Mouse (Mus musculus): ENCODE measurements around the gene Gcfc2.

Gene Gcfc2

DNA sequence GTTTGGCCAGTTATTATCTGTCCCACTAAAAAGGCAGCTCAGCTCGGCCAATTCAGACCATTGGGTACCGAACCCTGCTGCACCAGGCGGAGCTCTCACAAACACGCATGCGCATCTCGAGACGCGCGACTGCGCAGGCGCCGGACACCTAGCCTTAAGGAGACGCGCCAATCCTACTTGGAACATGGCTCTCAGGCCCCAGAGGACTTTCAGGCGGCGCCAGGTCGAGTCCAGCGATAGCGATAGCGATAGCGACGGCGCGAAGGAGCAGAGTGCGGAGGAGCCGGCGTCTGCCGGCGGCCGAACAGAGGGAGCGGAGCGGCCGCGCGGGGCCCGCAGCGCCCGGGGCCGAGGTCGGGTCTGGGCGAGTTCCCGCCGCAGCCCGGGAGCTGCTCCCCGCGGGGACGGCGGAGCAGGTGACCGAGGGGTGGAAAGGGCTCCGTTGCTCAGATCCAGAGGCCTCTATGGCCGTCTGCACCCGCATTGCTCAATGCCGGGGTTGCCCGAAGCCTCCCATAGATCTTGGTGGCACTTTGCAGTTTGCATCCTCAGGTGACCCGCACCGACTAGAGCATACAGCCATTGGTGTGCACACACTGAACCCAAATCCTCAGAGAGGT is at the start of gene Gcfc2:
Gene Gcfc2 (plus strand): TSS at position 147 of the 620 bp plus-strand sequence.
- DNase-seq = peak; percentile 95 to 98

DNA sequence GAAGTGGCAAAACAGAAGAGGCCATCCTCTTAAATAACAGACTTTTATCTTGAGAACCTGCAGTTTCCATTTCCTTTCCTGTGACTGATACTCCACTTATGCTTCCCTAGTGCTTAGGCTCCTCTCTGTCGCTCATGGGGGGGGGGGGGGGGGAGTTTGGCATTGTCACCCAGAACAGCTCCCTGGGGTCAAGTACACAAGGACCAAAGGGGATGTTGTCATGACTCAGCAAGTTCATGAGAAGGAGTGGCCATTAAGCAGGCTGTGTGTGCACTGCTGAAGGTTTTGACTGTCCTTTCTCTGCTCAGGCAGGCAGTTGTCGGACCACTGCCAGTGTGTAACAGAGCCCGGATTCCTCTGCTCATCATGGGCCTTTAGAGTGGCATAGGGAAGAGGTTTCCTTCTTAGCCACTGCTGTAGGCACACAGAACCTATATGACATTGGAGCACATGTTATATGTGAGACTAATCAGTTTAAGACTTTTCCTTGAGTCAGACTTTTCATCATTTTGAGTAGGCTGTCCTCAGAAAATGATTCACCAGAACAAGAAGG is 27.7 kb upstream of the Gcfc2 start:
- DNase-seq = no peak

DNA sequence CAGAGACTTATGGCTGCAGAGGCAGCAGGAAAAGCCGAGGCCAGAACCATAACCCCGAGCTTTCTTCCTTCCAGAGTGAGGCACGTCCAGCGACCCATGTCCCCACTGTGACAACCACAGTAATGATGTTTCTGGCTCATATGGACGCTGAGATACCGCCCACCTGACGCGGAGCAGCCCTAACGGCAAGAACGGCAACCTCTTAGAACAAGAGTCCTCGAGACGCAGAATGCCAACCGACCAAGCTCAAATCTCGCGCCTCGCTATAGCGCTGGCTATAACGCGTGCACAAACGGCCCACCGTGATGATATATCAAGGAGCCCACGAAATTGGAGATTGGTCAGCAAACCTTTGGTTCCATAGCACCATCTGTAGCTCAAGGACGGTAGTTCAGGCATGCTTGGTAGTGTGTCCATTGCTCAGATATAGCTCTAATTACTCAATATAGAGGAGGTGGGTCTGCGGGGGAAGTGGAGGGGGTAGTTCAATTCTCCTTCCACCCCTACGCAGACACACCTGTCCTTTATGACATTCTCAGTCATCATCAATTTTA is 13.1 kb upstream of the Gcfc2 start:
- no peak for DNase-seq

DNA sequence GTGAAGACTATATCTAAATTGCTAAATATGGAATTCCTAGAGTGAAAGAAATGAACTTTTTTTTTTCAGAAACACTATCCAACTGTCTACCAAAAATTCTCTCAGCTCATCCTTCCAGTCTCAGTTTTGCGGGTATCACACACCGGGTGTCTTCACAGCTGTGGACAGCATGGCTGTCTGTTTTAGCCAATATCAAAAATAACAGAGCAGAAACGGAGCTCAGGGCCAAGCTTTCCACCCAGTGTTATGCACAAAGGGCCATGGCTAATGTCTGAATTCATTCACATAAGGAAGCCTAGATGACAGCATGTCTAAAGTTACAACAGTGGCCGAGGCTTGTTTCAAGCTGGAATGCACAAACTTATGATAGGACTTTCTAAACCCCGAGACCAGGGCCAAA is 12.2 kb upstream of the Gcfc2 start:
- DNase-seq = no peak

DNA sequence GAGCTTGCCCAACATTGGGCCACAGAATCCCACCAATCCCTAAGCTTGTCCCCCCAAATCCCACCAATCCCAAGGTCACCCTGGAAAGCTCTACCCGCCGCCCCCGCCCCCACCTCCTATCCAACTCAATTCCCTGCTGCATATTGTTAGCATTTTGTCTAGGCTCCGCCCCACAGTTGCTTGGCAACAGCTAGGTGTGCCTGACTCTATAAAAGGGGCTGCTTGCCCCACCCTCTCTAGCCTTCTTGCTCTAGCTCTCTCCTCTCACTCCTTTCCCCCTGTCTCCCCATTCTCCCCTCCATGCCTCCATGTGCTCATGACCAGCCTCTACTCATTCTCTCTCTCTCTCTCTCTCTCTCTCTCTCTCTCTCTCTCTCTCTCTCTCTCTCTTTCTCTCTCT is 11.8 kb upstream of the Gcfc2 start:
- DNase-seq = no peak

DNA sequence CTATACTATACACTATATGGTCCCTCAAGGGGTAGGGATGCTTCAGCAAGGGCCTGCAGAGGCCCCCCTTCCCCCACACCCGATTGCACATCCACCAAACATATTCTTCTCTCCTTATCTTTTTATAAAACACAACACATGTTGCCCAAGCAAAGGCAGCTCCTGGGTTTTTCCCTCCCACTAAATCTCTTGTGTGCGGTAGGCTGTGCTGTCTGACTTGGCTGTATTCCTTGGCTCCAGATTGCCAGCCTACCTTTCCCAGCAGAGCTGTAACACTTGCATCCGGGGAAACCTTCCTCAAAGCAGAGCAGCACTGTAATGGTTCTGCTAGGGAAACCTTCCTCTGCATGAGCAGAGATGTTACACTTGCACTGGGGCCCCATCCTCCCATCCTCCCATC is 11.3 kb upstream of the Gcfc2 start:
- no peak for DNase-seq

DNA sequence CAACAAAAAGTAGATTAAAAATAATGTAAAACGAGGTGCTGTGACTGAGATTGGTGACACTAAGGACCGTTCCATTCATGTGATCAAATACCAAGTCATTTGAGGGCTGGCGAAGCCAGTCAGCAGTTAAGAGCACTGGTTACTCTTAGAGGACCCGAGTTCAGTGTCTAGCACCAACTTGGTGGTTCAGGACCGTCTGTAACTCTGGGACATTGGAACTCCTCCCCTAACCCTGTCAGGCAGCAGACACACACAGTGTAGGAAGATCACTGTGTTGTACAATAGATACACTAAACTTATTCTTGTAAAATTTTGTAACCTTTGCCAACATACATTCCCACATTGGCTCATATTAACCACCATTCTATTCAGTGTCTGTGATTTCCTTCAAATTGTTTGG is 835 bp downstream of the Gcfc2 start:
- no peak for DNase-seq

DNA sequence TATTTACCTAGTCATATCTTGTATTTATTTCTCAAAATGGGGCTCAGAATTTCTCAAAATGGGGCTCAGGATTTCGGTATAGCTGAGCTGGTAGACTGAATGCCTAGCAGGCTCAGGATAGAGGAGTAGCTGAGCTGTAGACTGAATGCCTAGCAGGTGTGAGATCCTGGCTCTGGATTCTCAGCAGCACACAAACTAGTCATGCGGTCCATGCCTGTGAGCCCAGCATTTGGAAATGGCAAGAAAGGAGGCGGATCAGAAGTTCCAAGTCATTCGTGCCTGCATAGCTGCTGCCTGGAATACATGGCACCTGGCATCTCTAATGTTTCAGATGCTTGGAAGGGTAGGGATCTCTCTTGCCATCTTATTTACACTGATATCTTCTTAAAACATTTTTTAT is 5.9 kb downstream of the Gcfc2 start:
- no peak for DNase-seq

DNA sequence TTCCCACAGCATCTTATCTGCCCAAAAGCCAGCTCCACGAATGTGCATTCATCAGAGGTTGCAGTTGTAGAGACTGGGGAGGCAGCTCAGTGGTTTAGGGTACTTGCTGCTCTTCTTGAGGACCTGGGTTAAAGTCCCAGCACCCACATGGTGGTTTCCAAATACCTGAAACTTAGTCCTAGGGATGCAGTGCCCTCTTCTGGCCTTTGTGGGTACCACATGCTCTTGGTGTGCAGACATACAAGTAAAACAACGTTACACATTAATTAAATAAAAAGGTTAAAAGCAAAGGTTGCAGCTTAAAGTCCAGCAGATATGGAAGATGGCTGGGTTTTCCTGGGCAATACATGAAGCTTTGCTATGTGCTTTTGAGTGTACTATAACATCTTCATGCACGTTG is 9.8 kb downstream of the Gcfc2 start:
- no peak for DNase-seq

DNA sequence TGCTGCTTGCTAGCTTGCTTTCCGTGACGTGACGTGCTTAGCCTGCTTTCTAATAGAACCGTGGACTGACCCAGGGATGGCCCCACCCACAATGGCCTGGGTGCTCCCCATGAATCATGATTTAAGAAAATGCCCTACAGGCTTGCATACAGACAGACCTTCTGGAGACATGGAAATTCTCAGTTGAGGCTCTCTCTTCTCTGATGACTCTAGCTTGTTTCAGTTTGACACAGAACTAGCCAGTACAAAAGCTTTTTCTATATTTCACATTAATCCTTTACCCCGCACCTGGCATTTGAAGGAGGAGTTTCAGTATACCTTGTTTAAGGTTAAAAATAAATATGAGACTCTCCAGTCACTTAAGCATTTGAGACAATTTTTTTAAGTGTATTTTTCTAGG is 18.2 kb downstream of the Gcfc2 start:
- DNase-seq = no peak

DNA sequence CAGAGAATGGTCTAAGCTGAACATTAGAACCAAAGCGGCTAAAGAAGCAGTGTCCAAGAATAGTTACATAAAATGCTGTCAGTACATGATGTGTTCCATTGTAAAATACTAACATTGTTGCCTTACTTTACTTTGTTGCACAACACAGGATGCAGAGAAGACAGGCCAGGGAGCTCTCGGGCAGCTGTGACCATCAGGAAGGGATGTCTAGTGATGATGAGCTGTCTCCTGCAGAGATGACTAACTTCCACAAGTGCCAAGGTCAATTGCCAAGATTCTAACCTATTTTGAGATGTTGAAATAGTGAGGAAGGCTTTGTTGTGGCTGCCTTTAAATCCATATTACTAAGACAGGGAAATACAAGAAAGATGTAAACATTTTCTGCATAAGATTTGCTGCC is 19.8 kb downstream of the Gcfc2 start:
- DNase-seq = no peak

DNA sequence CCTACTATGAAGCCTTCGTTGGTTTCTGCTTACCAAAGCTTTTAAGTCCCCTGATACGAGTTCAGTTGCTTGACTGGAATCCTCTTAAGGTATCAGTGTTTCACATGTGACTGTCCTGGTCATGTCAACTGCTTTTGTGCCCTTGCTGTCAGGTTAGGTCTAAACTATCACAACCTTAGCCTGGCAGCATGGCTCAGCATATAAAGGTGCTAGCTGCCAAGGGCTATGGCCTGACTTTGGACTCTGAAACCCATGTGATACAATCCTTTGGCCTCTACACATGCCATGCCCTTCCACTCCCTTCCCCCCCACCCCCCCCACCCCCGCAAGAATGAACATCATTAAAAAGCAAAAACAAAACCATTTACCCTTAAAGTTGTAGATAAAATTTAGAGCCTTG is 21.0 kb downstream of the Gcfc2 start:
- no peak for DNase-seq

DNA sequence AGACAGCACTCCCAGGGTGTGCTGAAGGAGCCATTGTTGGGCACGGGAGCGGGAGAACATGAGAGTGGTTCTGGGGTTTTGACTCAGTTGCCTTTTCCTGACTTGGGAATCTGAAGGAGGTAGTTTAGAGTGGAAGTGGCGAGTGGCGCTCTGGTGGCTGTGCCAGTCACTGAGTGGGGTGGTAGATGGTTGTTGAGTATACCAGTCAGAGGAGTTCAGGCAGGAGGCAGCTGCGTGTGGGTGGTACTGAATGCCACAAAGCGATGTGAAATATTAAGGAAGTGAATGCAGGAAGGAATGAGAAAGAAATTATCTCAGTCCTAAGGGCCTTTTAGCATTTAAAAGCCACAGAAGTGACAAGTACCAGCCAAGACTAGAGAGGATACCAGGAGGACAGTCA is 23.4 kb downstream of the Gcfc2 start:
- DNase-seq = no peak

DNA sequence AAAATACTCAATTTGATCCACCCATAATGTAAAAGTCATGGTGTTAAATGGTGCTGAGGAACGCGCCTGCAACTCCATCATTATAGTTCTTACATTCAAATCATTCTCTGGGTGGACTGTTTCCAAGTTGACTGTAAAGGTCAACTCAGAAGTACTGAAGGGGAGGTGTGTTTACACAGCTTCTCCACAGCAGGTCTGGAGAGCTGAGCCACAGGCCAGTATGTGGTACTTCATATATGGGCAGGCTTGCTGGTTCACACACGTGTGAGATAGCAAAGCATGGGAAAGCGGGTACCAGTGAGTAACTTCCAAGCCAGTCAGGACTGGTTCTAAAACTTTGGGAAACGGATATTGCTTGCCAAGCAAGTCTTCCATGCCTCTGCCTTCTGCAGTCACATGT is 31.7 kb downstream of the Gcfc2 start:
- no peak for DNase-seq

DNA sequence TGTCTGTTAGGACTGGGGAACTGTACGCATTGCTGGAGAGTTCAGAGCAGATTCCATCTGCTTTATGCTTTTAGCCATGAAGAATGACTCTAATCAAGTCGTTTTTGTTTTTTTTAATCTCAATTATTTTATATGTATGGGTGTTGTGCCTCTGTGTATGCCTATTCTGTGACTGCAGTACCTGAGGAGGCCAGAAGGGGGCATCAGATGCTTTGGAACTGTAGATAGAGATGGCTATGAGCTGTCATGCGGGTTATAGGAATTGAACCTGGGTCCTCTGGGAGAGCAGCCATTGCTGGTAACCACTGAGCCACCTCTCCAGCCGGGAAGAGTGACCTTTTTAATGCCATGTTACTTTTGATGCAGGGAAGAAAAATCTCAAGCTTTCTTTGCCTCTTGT is 32.9 kb downstream of the Gcfc2 start:
- no peak for DNase-seq

DNA sequence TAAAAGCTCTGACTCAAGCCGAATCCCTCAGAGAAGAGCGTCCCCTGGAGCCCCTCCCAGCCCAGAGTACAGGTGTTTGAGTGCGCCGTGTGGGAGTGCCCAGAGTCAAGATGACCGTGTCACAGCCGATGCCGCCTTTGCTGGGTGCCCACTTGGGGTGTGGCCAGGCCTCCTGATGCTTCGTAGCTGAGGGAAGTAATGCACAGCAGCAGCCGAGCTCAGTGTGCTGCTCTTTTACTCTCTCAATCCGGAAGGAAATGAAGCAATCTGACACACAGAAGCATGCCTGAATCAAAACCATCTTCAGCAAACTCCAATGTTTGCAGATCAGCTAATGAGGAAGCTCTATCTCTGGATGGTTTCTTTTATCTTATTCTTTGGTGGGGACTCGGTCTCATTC is 34.5 kb downstream of the Gcfc2 start:
- no peak for DNase-seq

DNA sequence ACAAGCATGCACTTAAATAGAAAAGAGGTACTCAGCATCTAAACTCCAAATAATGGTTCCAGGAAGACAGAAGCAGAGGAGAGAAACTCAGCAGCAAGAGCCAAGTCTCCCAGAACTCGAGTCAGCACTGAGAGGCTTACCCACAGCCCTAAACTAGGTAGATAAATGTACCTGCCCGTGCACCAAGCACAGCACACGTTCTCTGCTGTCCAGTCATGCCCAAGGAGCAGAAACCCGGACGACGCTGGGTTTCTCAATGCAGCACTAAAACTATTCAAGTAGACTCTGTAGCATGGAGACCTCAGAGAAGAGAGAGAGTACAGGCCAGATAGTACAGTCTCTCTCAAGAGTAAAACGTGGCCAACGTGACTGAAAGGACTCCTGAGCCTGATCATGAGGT is 36.4 kb downstream of the Gcfc2 start:
- no peak for DNase-seq

DNA sequence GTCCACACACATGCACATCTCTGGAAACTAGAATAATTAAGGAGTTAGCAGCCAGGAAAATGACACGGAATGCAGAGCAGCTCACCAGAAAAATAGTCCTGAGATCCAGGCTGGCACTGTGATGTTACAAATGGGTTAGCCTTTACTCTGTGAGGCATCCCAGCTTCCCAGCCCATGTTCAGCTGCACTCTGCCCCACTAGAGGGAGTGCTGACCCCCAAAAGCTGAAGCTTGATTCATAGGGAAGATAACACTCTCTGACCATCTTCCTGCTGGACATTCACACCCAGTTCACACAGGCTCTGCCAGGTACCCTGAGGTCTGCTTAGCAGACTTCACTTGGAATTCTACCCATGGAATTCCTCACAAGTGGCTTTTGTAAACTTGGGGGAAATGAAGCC is 36.8 kb downstream of the Gcfc2 start:
- DNase-seq = no peak

DNA sequence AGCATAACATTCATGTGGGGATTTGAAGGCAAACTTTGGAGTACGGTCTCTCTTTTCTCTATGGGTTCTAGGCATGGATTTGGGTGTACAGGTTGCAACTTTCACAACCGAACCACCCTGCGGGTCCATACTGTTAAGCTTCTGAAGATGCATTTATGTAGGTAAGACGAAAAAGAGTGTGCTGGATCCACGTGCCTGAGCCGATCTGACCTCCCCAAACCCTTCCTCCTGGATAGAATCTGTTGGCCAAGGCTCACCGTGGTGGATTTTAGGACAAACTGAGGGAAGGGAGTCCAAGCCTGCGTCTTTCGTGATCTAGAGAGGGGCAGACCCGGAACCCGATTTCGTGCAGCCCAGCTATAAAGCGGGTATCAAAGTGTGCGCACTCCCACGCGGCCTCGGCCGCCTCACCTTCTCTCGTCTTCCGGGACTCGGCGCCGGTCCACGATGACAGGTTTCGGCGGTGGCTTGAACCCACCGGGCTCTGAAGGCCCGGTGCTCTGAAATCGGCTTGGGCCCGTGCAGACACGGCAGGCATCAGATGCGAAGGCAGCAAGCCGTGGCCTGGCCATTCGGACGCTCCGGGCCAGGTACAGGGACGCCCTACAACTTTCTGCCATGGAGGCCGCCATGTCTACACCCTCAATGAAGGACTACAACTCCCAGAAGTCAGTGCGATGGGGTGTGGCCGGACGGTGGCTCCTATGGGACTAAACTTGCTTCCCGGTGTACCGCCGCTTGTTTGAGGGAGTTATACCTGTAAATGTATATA is 42.0 kb downstream of the Gcfc2 start, which contains the start of gene Mrpl19:
Gene Mrpl19 (minus strand): TSS at position 663 of the 772 bp plus-strand sequence.
- peak; percentile 94 to 96 for DNase-seq

DNA sequence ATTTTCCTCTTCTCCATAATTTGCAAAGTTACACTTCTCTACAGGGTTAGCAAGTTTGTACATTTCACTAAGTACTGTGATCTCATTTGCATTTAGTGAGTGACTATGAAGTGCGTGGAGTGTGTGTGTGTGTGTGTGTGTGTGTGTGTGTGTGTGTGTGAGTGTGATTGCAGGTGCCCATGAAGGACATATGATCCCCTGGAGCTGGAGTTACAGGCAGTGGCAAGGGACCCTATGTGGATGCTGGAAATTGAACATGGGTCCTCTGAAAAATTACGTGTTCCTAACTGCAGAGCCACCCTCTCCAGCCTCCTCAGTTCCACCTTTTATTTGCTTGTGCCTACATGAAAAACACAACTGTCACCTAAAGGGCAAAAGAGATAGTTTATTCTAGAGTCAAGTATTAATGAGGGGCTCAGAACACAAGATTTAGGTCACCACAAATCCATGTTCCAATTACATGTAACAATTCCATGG is 42.6 kb downstream of the Gcfc2 start:
- DNase-seq = peak in 1 of 2 experiments; percentile 12

DNA sequence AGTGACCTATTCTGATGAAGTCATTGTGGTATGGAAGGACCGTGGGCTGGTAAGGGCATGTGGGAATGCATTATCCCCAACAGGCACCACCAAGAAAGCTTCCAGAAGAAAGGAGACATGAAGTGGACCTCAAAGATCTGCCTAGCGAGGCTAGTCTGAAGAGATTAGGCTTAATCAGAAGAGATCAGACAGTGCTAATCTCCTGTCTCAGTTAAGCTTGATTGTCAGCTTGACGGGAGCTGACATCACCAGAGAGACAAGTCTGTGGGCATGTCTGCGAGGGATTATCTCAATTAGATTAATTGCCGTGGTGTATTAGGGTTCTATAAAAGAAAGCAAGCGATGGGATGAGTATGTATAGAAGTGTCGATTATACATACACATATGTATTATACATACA is 47.7 kb downstream of the Gcfc2 start:
- no peak for DNase-seq

DNA sequence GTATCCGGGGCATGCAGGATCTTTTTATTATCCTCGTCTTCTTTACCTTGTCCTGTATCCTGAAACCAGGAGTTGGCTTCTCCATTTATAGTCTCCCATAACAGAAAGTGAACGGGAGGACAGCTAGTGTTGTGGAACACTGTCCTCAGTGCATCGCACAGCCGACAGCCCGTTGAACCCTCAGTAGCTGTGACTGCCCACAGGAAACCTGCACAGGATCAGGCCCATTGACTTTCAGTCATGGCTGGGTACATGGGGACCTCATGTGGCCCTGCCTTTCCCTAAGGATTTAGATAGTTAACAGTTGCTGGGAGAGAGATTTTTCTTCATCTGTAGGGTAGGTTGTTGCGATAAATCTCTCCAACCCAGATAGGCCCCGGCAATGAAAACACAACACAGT is 49.1 kb downstream of the Gcfc2 start:
- no peak for DNase-seq

DNA sequence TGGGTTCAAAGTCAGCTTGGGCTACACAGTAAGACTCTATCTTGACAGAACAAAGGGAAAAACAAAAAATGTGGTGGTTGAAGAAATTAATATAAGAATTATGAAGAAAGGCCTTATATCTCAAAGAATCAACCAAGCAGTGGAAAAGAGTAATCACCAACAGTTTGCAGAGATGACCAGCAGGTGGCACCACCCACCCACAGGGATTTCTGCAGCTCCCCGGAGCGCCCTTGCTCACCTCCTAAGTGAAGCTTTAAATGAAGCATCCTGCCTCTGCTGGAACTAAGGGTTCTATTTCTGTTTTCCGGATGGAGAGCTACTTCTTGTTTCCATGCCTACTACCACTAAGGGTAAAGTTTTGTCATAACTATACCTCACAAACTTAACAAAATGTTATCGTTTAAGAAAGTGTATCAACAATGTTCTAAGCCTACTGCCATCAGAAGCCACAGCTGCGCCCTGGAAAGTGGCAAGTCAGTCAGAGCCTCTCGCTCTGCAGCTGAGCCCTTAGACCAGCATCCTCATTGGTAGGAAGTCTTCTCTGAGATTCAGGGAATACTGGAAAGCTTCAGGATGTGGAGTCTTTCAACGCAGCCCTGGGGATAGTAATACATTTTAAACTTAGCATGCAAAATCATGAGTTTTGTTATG is 52.6 kb downstream of the Gcfc2 start:
- peak; percentile 50 to 54 for DNase-seq

All from cerebellum, adult 18-20 months (tissue).